ENCODE assay signal across 9 mouse cellular contexts in genomic region chr15:98990669-98991539, GRCm38 (mm10). TPM values are rescaled to one million over a fixed set of nuclear protein-coding genes. Genes with fewer than 3 reads are reported as not detected.
A peak's percentile ranks its signal among the peaks of the same experiment; 100 is the strongest.
DNase-seq lines count a peak whose midpoint lies in the region; ATAC-seq lines count a peak whose summit lies in the region.
"Had no signal": no experiment of that assay in that cellular context is flagged by ENCODE, and none has a peak within 500 bp of the region (broad histone marks: within the 10 kb centered on the region; RNA-seq: fewer than 3 reads in every experiment).

No protein-coding gene starts in this region.

- intact Hi-C loops in heart, postnatal 36 days (cut with DNase I), result no loop called here

- no peak for ATAC-seq in heart, embryonic 12.5 days (ENCODE audit: insufficient number of reproducible peaks, low FRiP score)
- ATAC-seq in hindbrain, embryonic 11.5 days (ENCODE audit: low FRiP score), result no peak
- ATAC-seq in neural tube, embryonic 13.5 days (ENCODE audit: low read depth), result no peak

- no peak for DNase-seq in heart, postnatal 36 days
- peak; percentile 79 for DNase-seq in hindbrain, embryonic 11.5 days (ENCODE audit: low spot score)
- no peak for DNase-seq in adrenal gland, adult 18-20 months (ENCODE audit: low spot score in 2 of 2)
- no peak for DNase-seq in left cerebral cortex, adult 8-10 months (ENCODE audit: low spot score in 2 of 2)
- DNase-seq in ovary, postnatal 14 days (ENCODE audit: low spot score), result no peak

- H3K36me3 ChIP-seq in heart, embryonic 12.5 days, result no peaks in the 10 kb centered on the region
- no peaks in the 10 kb centered on the region for H3K36me3 ChIP-seq in hindbrain, embryonic 11.5 days (ENCODE audit: control insufficient read depth, insufficient read depth, low read length)
- H3K36me3 ChIP-seq in neural tube, embryonic 13.5 days, result no peaks in the 10 kb centered on the region

- peaks cover 73% of the 10 kb centered on the region for H3K4me1 ChIP-seq in heart, embryonic 12.5 days (replicated peaks)
- H3K4me1 ChIP-seq in brown adipose tissue, adult 24 weeks (ENCODE audit: control insufficient read depth, insufficient read depth, insufficient read length, low read length), result peaks cover 24% of the 10 kb centered on the region
- peaks cover 40% of the 10 kb centered on the region for H3K4me1 ChIP-seq in hindbrain, embryonic 11.5 days (replicated peaks; ENCODE audit: control insufficient read depth, insufficient read depth, low read length)
- peaks cover 81% of the 10 kb centered on the region for H3K4me1 ChIP-seq in neural tube, embryonic 13.5 days (replicated peaks)

- no peaks in the 10 kb centered on the region for H3K27me3 ChIP-seq in heart, embryonic 12.5 days (replicated peaks)
- no peaks in the 10 kb centered on the region for H3K27me3 ChIP-seq in hindbrain, embryonic 11.5 days (ENCODE audit: control insufficient read depth, insufficient read depth, low read length)
- H3K27me3 ChIP-seq in neural tube, embryonic 13.5 days, result no peaks in the 10 kb centered on the region

- 27% methylated on average over 15 of the region's 15 CpGs for WGBS in heart, embryonic 12.5 days
- 16% methylated on average over 15 of the region's 15 CpGs for WGBS in hindbrain, embryonic 11.5 days
- whole genome bisulfite sequencing in neural tube, embryonic 13.5 days, result 12% methylated on average over 15 of the region's 15 CpGs

- peak overlapping the region; percentile 45 for H3K4me2 ChIP-seq in heart, embryonic 12.5 days
- H3K4me2 ChIP-seq in hindbrain, embryonic 11.5 days (replicated peaks; ENCODE audit: low read depth, low read length), result peak overlapping the region; percentile 62
- H3K4me2 ChIP-seq in neural tube, embryonic 13.5 days, result peak overlapping the region; percentile 67

- peak overlapping the region; percentile 58 for H3K27ac ChIP-seq in heart, embryonic 12.5 days (ENCODE audit: poor library complexity, severe bottlenecking)
- peak overlapping the region; percentile 84 for H3K27ac ChIP-seq in brown adipose tissue, adult 24 weeks (replicated peaks; ENCODE audit: low read depth, low read length)
- peak overlapping the region; percentile 84 for H3K27ac ChIP-seq in hindbrain, embryonic 11.5 days (ENCODE audit: low read depth, low read length)
- peak overlapping the region; percentile 99 for H3K27ac ChIP-seq in neural tube, embryonic 13.5 days (replicated peaks)

- H3K9me3 ChIP-seq in heart, embryonic 12.5 days (replicated peaks), result no peaks in the 10 kb centered on the region
- no peaks in the 10 kb centered on the region for H3K9me3 ChIP-seq in hindbrain, embryonic 11.5 days (ENCODE audit: control insufficient read depth, low read length)
- H3K9me3 ChIP-seq in neural tube, embryonic 13.5 days, result no peaks in the 10 kb centered on the region

- H3K9ac ChIP-seq in heart, embryonic 12.5 days, result peak overlapping the region; percentile 63
- peak overlapping the region; percentile 68 for H3K9ac ChIP-seq in hindbrain, embryonic 11.5 days (ENCODE audit: low read depth, low read length)
- H3K9ac ChIP-seq in neural tube, embryonic 13.5 days, result peak overlapping the region; percentile 73

- 0 out of 2 replicates have a peak overlapping the region, but pooled peaks have one; percentile 7 for H3K4me3 ChIP-seq in heart, embryonic 12.5 days
- H3K4me3 ChIP-seq in brown adipose tissue, adult 24 weeks (ENCODE audit: insufficient read depth, low read depth, low read length), result no peak overlapping the region
- H3K4me3 ChIP-seq in hindbrain, embryonic 11.5 days (ENCODE audit: low read depth, low read length), result peak overlapping the region; percentile 23
- H3K4me3 ChIP-seq in neural tube, embryonic 13.5 days, result peak overlapping the region; percentile 39

RNA-seq across cellular contexts. Expression of gene Tuba1a, which starts 37.4 kb away (rescaled TPM):
- polyA plus RNA-seq in heart, embryonic 12.5 days (2016; fragmentation: Nextera tagmentation; extraction: Ambion mirVana), result 1,110 and 1,118 TPM in 2 replicates
- total RNA-seq in heart, postnatal 36 days (2021), result 10 to 100 TPM; 73.0 to 74.5 TPM
- 125 and 132 TPM in 2 replicates for polyA plus RNA-seq in brown adipose tissue, adult 24 weeks (2012; ENCODE audit: insufficient read depth, insufficient read length, missing spikeins)
- 8,897 and 9,833 TPM in 2 replicates for polyA plus RNA-seq in hindbrain, embryonic 11.5 days (2014; fragmentation: Nextera tagmentation; extraction: Ambion mirVana)
- 13,124 and 14,228 TPM in 2 replicates for polyA plus RNA-seq in neural tube, embryonic 13.5 days (2015; fragmentation: Nextera tagmentation; extraction: Ambion mirVana)
- 100 to 1,000 TPM in 1 of 2 experiments, 10 to 100 TPM in 1; 74.3 to 169 TPM for total RNA-seq in adrenal gland, adult 18-20 months (2021)
- total RNA-seq in left cerebral cortex, adult 8-10 months (2022), result 100 to 1,000 TPM; 904 to 960 (median 945) TPM

RNA-seq across cellular contexts. Expression of gene Gm49450, which starts 37.6 kb away (rescaled TPM):
- polyA plus RNA-seq in heart, embryonic 12.5 days (2016; fragmentation: Nextera tagmentation; extraction: Ambion mirVana), result not detected in 2 replicates
- not detected for total RNA-seq in heart, postnatal 36 days (2021)
- not detected in 2 replicates for polyA plus RNA-seq in brown adipose tissue, adult 24 weeks (2012; ENCODE audit: insufficient read depth, insufficient read length, missing spikeins)
- polyA plus RNA-seq in hindbrain, embryonic 11.5 days (2014; fragmentation: Nextera tagmentation; extraction: Ambion mirVana), result not detected in 2 replicates
- polyA plus RNA-seq in neural tube, embryonic 13.5 days (2015; fragmentation: Nextera tagmentation; extraction: Ambion mirVana), result not detected in 2 replicates
- total RNA-seq in adrenal gland, adult 18-20 months (2021), result not detected
- total RNA-seq in left cerebral cortex, adult 8-10 months (2022), result not detected
- total RNA-seq: liver, adult 2 months had no signal

RNA-seq across cellular contexts. Expression of gene Tuba1c, which starts 38.8 kb away (rescaled TPM):
- 135 and 139 TPM in 2 replicates for polyA plus RNA-seq in heart, embryonic 12.5 days (2016; fragmentation: Nextera tagmentation; extraction: Ambion mirVana)
- total RNA-seq in heart, postnatal 36 days (2021), result 10 to 100 TPM; 29.7 to 33.9 TPM
- polyA plus RNA-seq in brown adipose tissue, adult 24 weeks (2012; ENCODE audit: insufficient read depth, insufficient read length, missing spikeins), result 10.3 and 28.1 TPM in 2 replicates
- 93.2 and 95.2 TPM in 2 replicates for polyA plus RNA-seq in hindbrain, embryonic 11.5 days (2014; fragmentation: Nextera tagmentation; extraction: Ambion mirVana)
- polyA plus RNA-seq in neural tube, embryonic 13.5 days (2015; fragmentation: Nextera tagmentation; extraction: Ambion mirVana), result 25.6 and 29.7 TPM in 2 replicates
- total RNA-seq in adrenal gland, adult 18-20 months (2021), result 100 to 1,000 TPM; 235 to 284 TPM
- total RNA-seq in left cerebral cortex, adult 8-10 months (2022), result 10 to 100 TPM; 41.1 to 59.7 (median 56.5) TPM

RNA-seq across cellular contexts. Expression of gene Tuba1b, which starts 56.5 kb away (rescaled TPM):
- polyA plus RNA-seq in heart, embryonic 12.5 days (2016; fragmentation: Nextera tagmentation; extraction: Ambion mirVana), result 1,481 and 1,517 TPM in 2 replicates
- total RNA-seq in heart, postnatal 36 days (2021), result 100 to 1,000 TPM; 130 to 145 TPM
- 520 and 550 TPM in 2 replicates for polyA plus RNA-seq in brown adipose tissue, adult 24 weeks (2012; ENCODE audit: insufficient read depth, insufficient read length, missing spikeins)
- polyA plus RNA-seq in hindbrain, embryonic 11.5 days (2014; fragmentation: Nextera tagmentation; extraction: Ambion mirVana), result 1,792 and 1,905 TPM in 2 replicates
- polyA plus RNA-seq in neural tube, embryonic 13.5 days (2015; fragmentation: Nextera tagmentation; extraction: Ambion mirVana), result 1,062 and 1,121 TPM in 2 replicates
- 100 to 1,000 TPM; 193 to 255 TPM for total RNA-seq in adrenal gland, adult 18-20 months (2021)
- total RNA-seq in left cerebral cortex, adult 8-10 months (2022), result 100 to 1,000 TPM; 560 to 600 (median 569) TPM
